Mouse (Mus musculus) liver, embryonic 13.5 days (tissue): ENCODE measurements around the gene Hivep3. TPM values are rescaled to one million over a fixed set of nuclear protein-coding genes. Genes with fewer than 3 reads are reported as not detected.

Source experiments
- ATAC-seq: fragments of 200-750 bp; cut with Nextera tagmentation; 2 replicates; pipeline ENCODE4 v1.8.0; 2017; ENCODE audit warnings: low read depth, mild to moderate bottlenecking, moderate number of reproducible peaks, moderate library complexity
- DNase-seq: peaks from one replicate; pipeline ENCODE4 v3.0.0; 2022
- H3K27ac ChIP-seq: fragments of 300-500 bp; sonication (generic); 2 replicates; pipeline ENCODE4 v1.5.1; 2015; ENCODE audit warnings: moderate library complexity, mild to moderate bottlenecking, inconsistent platforms
- H3K27me3 ChIP-seq: fragments of 300-500 bp; sonication (generic); 2 replicates; pipeline ENCODE4 v1.6.1; 2015; ENCODE audit warnings: mild to moderate bottlenecking, inconsistent platforms
- H3K36me3 ChIP-seq: fragments of 300-500 bp; sonication (generic); 2 replicates; pipeline ENCODE4 v1.6.1; 2015; ENCODE audit warnings: mild to moderate bottlenecking, inconsistent platforms
- H3K4me1 ChIP-seq: fragments of 300-500 bp; sonication (generic); replicated peaks from 2 replicates; pipeline ENCODE4 v1.6.1; 2015; ENCODE audit warnings: inconsistent platforms
- H3K4me2 ChIP-seq: fragments of 300-500 bp; sonication (generic); 2 replicates; pipeline ENCODE4 v1.6.1; 2015; ENCODE audit warnings: inconsistent platforms, mild to moderate bottlenecking, moderate library complexity
- H3K4me3 ChIP-seq: fragments of 300-500 bp; sonication (generic); replicated peaks from 2 replicates; pipeline ENCODE4 v1.5.1; 2015; ENCODE audit warnings: mild to moderate bottlenecking, inconsistent platforms
- H3K9ac ChIP-seq: fragments of 300-500 bp; sonication (generic); 2 replicates; pipeline ENCODE4 v1.6.1; 2015; ENCODE audit warnings: mild to moderate bottlenecking, inconsistent platforms
- H3K9me3 ChIP-seq: fragments of 300-500 bp; sonication (generic); replicated peaks from 2 replicates; pipeline ENCODE4 v1.6.1; 2016; ENCODE audit warnings: inconsistent platforms
- WGBS: fragments of 180-500 bp; shearing (Covaris S2); methylation state at CpG from one replicate; pipeline ENCODE4 v1.1.7; 2015; ENCODE audit not compliant: insufficient replicate concordance; 5-methylcytosine and 5-hydroxymethylcytosine counted together
- polyA plus RNA-seq: library from polyadenylated mRNA; unstranded; fragments of >200 nt; fragmentation: Nextera tagmentation; extraction: Ambion mirVana; gene quantifications from 2 replicates; pipeline ENCODE4 v1.2.1, GENCODE M21; 2015

Gene Hivep3
- polyA plus RNA-seq, 1 experiment from 2014 or later: 2.1 TPM

DNA sequence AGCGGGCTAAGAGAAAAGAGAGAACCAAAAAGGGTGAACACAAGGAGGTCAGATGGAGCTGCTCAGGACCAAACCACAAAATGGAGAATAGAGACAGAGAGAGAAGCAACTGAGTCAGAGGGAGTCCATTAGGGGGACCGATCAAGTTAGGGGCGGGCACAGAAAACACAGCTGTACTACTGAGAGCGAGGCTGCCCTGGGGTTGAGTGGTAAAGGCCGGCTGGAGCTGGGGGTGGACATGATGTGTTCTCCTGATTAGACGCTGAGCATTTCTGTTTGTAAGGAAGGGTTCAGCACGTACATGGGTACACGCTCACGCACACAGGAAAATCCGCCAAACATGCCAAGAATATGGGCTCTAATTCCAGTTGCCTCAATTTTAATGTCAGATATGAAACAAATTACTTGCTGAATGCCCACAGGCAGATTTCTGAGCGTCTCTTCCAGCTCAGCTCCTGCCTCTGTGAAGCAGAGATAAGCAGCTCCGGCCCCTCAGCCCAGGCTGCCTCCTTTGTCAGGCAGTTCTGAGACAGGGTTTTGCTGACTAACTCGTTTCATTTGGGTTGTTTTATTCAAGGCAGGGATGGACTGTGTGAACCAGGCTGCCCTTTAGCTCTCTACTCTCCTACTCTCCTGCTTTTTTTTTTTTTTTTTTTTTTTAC lies 161.3 kb downstream of the Hivep3 start:
- no peaks in the 10 kb centered on the region for H3K36me3 ChIP-seq
- H3K9ac ChIP-seq: peak overlapping the region; percentile 61
- peak overlapping the region; percentile 91 for H3K27ac ChIP-seq
- 17% methylated on average over 13 of the region's 13 CpGs for WGBS
- peak; percentile 79 for DNase-seq
- peak; percentile 99 for ATAC-seq
- peaks cover 39% of the 10 kb centered on the region for H3K4me1 ChIP-seq
- H3K27me3 ChIP-seq: no peaks in the 10 kb centered on the region
- H3K9me3 ChIP-seq: no peaks in the 10 kb centered on the region
- H3K4me2 ChIP-seq: peak overlapping the region; percentile 64
- peak overlapping the region; percentile 36 for H3K4me3 ChIP-seq

DNA sequence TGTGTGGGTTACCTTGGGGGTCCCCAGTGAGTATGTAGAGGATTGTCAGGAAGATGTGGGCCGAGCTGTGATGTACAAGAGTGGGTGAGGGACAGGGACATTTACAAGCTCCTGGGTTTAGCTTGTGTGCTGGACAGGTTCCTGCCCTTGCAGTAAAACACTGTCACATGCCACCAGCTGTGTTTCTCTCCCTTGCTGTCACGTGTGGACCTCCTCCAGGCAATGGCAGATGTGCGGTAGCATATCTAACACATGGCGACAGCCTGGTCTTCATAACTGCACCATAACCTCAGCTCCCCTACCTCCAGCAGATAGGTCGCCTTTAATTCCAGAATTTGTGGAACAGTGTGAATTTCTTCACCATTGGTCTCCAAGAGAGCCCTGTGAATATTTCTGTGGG lies 161.9 kb downstream of the Hivep3 start:
- Histone ChIP-seq H3K9ac (peak overlapping the region; percentile 61), H3K4me2 (peak overlapping the region; percentile 64), H3K9me3 (no peaks in the 10 kb centered on the region), H3K27ac (peak overlapping the region; percentile 91), H3K4me3 (0 out of 2 replicates have a peak overlapping the region, but pooled peaks have one; percentile 16), H3K4me1 (peaks cover 37% of the 10 kb centered on the region), H3K27me3 (no peaks in the 10 kb centered on the region), H3K36me3 (no peaks in the 10 kb centered on the region)
- no peak for DNase-seq
- WGBS: 46% methylated on average over 5 of the region's 5 CpGs
- peak; percentile 58 for ATAC-seq

DNA sequence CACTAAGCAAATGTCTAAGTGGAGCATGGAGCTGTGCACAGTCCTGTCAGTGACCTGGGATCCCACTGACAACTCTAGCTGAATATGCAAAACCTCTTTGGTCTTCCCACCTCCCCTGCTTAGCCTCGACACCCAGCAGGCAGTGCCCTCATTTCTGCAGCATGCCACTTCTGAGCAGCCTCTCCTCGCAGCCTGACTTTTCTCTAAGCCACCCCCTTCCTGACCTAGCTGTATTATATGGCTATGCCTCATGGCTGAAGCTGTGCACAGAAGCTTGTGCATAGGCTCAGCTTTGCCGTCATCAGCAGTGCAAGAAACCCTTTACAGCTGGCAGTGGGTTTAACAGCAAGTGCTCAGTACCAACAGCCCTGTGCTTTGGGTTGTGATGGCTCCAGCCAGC lies 163.0 kb downstream of the Hivep3 start:
- H3K4me1 ChIP-seq: peaks cover 37% of the 10 kb centered on the region
- DNase-seq: no peak
- H3K9me3 ChIP-seq: no peaks in the 10 kb centered on the region
- H3K4me2 ChIP-seq: no peak overlapping the region
- 57% methylated on average over 3 of the region's 3 CpGs for WGBS
- no peak for ATAC-seq
- H3K4me3 ChIP-seq: no peak overlapping the region
- no peak overlapping the region for H3K9ac ChIP-seq
- H3K27ac ChIP-seq: 0 out of 2 replicates have a peak overlapping the region, but pooled peaks have one; percentile 91
- H3K27me3 ChIP-seq: no peaks in the 10 kb centered on the region
- H3K36me3 ChIP-seq: no peaks in the 10 kb centered on the region

DNA sequence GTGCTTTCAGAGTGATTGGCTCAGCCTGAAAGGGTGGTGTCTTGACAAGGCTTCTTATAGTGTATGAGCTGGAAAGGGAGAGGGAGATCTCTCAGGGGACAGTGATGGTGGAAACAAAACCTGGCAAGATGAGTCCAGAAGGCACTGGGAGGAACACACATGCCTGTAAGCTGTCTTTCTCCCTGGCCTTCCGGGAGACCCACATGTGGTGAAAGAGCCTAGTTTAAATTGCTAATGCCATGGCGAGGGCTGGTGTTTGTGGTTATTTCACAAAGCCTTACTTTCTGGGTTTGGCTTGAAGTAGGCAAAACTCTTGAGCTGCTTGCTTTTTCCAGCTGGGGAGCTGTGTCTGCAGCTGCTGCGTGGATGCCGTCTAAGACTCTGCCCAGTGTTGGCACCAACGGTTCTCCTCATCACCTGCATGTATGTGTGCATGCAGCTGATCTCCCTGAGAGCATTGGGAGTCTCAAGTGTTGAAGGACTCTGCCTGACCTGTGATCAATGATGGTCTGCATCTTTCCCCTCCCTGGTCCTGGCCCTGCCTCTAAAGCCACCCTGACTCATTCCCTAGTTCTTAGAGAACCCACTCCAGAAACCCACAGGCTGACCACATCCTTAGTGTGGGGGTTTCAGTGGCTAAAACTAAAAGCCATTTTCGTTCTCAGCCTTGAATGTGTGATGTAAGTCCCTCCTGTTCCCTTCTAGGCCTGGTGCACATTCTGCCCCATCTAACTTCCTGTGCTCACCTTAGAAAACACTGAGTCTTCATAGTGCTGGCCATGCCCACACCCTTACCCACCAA lies 163.7 kb downstream of the Hivep3 start:
- Histone ChIP-seq H3K9ac (no peak overlapping the region), H3K27ac (no peak overlapping the region), H3K36me3 (no peaks in the 10 kb centered on the region), H3K4me3 (no peak overlapping the region), H3K9me3 (no peaks in the 10 kb centered on the region), H3K4me1 (peaks cover 37% of the 10 kb centered on the region), H3K27me3 (no peaks in the 10 kb centered on the region), H3K4me2 (no peak overlapping the region)
- no peak for DNase-seq
- 62% methylated on average over 6 of the region's 6 CpGs for WGBS
- ATAC-seq: no peak

DNA sequence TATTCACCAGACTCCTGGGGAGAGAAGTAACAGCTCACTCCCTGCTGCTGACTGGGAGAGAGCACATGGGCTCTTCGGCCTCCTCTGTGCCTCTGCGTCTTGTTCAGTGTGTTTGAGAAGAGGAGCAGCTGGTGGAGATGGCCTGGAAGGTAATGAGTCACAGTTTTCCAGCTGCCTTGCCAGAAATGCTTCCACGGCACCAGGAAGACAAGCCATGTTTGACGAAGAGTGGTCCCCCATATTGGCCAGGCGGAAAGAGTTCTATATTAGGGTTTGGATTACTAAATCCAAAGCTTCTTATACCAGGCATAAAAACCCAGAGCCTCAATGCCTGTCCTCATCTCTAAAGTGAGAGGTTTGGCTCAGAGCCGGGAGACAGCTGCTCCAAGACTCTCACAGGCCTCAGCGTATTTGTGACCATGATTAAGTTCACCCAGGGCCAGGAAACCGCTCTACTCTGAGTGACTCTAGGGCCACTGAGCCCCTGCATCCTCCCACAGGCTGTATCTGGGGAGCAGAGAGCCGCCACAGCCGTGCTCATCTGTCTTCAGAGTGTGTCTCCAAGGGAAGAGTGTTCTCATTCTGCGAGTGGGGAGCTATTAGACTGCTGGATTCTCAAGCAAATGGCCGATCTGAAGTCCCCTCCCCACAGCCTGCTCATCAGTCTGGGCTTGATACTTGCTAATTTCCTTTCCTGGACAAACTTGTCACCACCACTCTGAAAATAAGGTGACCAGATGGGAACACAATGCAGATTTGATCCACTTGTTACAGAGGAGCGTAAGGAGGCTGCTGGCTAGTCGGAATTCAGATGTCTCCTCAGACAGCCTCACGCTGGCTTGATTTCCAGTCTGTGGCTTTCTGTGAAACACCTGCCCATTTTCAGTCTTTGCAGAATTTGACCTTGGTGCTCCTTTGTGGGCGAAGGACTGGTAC lies 168.2 kb downstream of the Hivep3 start:
- Histone ChIP-seq H3K36me3 (no peaks in the 10 kb centered on the region), H3K27ac (no peak overlapping the region), H3K9ac (no peak overlapping the region), H3K27me3 (no peaks in the 10 kb centered on the region), H3K9me3 (no peaks in the 10 kb centered on the region), H3K4me2 (no peak overlapping the region), H3K4me3 (no peak overlapping the region), H3K4me1 (peaks cover 3% of the 10 kb centered on the region; the same call in 1 of the 2 replicates)
- 68% methylated on average over 16 of the region's 16 CpGs for WGBS
- ATAC-seq: no peak
- DNase-seq: no peak

DNA sequence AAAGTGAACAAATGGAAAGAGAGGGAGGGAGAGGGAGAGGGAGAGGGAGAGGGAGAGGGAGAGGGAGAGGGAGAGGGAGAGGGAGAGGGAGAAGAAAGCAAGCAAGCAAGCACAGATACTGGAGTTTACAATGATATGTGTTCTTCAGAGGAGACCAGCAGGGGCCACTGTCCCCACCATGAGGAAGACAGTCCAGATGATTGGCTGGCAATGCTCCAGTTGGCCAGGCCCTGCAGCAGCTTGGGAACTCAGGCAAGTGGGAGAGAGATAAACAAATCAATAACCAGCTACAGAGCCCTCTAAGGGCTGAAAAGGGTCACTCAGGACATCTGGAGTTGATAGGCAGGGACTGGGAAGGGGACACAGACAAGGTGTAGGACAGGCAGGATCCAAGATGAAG lies 169.7 kb downstream of the Hivep3 start:
- H3K27ac ChIP-seq: no peak overlapping the region
- no peaks in the 10 kb centered on the region for H3K36me3 ChIP-seq
- no peak overlapping the region for H3K9ac ChIP-seq
- H3K4me3 ChIP-seq: no peak overlapping the region
- no peaks in the 10 kb centered on the region for H3K9me3 ChIP-seq
- no peak for ATAC-seq
- H3K27me3 ChIP-seq: no peaks in the 10 kb centered on the region
- no peak overlapping the region for H3K4me2 ChIP-seq
- DNase-seq: no peak
- H3K4me1 ChIP-seq: no peaks in the 10 kb centered on the region

DNA sequence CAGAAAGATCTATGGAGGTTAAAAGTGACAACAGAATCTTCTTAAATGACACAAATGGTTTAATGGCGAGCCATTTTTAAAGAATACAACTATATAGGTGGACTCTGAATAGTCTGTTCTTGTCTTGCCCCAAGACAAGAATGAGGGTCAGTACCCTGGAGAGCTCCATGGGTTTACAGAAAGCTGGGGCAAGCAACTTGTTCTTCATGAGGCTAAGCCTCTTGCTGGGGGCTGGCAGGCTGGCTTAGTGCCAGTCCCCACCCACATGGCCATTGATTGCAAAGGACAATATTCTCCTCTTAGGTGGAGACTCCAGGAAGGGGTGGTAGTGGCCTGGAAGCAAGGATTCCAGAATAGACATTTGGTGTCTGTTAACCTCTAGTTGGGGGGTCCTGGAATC lies 170.2 kb downstream of the Hivep3 start:
- H3K4me3 ChIP-seq: no peak overlapping the region
- H3K9me3 ChIP-seq: no peaks in the 10 kb centered on the region
- H3K9ac ChIP-seq: no peak overlapping the region
- H3K27ac ChIP-seq: no peak overlapping the region
- DNase-seq (peak; percentile 15), ATAC-seq (no peak)
- no peak overlapping the region for H3K4me2 ChIP-seq
- H3K27me3 ChIP-seq: no peaks in the 10 kb centered on the region
- no peaks in the 10 kb centered on the region for H3K36me3 ChIP-seq
- WGBS: 18% methylated on average over 1 of the region's 1 CpGs
- H3K4me1 ChIP-seq: no peaks in the 10 kb centered on the region

DNA sequence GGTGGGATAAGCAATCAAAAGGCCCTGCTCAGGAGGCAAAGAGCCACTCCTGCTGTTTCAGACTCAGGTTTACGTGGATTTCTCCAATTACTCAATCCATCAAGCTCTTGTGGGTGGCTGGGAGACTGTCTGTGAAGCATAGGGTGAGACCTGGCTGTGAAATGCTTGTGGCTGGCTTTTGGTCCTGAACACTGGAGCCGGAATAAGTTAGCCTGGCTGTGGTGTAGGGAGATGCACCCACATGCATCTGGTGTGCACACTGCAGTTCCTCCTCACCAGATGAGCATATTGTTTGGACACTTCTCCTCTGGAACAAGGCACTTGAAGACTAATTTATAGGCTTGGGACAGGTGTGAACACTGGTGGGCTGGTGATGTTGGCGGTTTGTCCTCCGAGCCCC lies 170.7 kb downstream of the Hivep3 start:
- Histone ChIP-seq H3K27me3 (no peaks in the 10 kb centered on the region), H3K36me3 (no peaks in the 10 kb centered on the region), H3K27ac (no peak overlapping the region), H3K9ac (no peak overlapping the region), H3K4me2 (no peak overlapping the region), H3K4me1 (no peaks in the 10 kb centered on the region), H3K9me3 (no peaks in the 10 kb centered on the region), H3K4me3 (no peak overlapping the region)
- no peak for ATAC-seq
- no peak for DNase-seq
- WGBS: 60% methylated on average over 4 of the region's 4 CpGs

DNA sequence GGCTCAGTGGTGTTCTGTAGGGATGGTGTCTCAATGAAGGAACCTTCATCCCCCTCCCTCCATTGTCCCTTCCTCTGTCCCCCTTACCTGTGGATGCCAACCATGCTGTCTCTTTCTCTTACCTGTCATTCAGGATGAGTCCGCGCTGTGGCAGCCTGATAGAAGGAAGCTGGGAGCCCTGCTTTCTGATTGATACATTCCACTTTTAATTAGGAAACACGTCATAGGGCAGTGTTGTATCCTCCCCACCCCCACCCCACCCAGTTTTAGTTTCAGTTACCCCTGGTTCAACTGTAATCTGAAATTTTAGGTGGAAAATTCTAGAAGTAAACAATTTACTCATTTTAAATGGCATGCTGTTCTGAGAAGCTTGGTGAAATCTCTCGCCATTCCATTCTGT lies 173.5 kb downstream of the Hivep3 start:
- WGBS: 77% methylated on average over 4 of the region's 4 CpGs
- Histone ChIP-seq H3K27ac (no peak overlapping the region), H3K9ac (no peak overlapping the region), H3K4me3 (no peak overlapping the region), H3K4me1 (no peaks in the 10 kb centered on the region), H3K4me2 (no peak overlapping the region), H3K9me3 (no peaks in the 10 kb centered on the region), H3K27me3 (no peaks in the 10 kb centered on the region), H3K36me3 (no peaks in the 10 kb centered on the region)
- ATAC-seq (no peak), DNase-seq (no peak)

DNA sequence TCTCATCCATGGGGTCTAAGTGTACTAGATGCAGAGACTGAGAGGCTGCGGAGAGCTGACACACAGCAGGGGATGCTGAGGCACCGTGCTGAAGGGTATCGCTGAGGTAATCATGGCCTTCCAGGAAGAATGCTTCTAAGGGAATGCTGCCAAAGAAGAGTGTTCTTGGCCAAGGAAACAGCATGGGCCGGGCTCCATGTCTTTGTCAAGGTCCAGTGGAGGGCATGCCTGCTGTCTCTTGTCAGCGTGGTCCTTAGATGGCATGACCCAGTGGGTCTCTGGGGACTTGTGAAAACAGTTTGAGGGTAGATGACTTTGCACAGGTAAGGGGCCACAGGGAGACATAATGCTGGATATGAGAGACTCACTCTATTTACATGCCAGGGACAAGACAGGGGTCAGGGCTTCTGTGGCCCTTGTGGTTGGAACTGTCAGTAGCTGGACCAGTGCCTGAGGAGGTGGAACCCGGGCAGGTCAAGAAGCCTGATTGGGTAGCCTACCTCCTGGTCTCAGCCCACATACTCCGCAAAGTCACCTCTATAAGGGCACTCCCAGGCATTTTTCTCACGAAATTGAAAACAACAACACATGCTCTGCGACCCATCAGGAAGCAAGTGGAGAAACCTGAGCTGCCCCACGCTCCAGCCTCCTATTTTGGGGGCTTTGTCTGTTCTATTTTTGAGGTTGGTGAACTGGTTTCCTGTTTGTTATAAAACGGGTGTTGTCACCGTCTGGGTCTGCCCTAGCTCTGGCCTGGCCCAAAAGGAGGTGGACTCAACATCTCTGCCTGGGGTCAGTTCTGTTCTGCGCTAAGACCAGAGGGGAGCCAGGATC lies 177.7 kb downstream of the Hivep3 start:
- no peaks in the 10 kb centered on the region for H3K9me3 ChIP-seq
- no peak overlapping the region for H3K4me2 ChIP-seq
- no peak overlapping the region for H3K27ac ChIP-seq
- 44% methylated on average over 13 of the region's 13 CpGs for WGBS
- H3K9ac ChIP-seq: no peak overlapping the region
- no peaks in the 10 kb centered on the region for H3K4me1 ChIP-seq
- no peak for ATAC-seq
- H3K36me3 ChIP-seq: no peaks in the 10 kb centered on the region
- DNase-seq: no peak
- H3K4me3 ChIP-seq: no peak overlapping the region
- H3K27me3 ChIP-seq: no peaks in the 10 kb centered on the region
